Mouse (Mus musculus): ENCODE measurements around the gene Rgl1.

Rgl1 gene

DNA sequence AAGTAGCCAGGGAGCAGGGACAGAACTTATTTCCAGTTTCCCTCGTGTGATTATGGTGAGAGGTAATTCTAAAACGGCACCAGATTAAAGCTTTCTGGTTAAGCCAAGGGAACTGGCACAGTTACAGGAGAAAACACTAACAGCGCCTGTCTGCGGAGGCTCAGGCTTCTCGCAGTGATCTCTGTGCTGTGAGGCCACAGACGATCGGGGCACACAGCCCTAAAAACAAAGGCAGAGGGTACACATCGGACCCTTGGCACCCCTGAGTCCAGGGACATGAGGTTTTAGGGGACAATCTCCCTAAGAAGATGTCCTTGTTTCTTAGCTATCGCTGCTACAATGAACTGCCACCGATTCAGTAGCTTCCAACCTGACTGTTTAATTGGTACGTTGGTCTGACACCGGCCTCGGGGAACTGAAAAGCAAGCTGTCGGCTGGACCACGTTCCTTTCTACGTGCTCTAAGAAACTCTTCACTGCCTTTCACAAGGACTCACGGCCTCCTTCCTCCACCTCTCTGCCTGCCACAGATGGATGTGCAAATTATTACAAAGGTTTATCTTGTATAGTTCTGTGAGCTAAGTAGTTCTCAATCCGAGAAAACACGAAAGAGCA lies 187.9 kb downstream of the Rgl1 start:
- no peak for DNase-seq

DNA sequence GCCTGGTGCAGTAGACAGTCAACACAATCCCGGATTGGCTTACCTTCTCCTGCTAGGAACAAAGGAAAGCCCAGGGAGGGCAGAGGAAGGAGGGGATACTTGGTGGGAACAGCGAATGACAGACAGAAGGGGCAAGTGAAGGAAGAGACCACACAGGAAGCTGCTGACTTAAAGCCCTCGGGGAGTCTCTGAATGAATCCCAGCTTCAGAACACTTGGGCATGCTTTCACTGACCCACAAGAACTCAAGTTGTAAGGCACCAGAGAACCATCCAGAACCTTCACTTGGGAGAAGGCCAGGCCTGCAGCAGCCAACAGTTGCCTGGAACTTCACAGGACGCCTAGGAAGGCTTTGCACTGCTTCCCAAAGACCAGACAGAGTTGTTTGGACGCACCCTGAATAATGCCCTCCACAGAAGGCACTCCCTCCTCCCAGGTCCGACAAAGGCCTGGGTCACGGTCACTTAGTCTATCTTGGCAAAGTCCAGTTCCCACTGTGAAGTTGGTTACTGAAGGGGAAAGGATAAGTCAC lies 189.5 kb downstream of the Rgl1 start:
- no peak for DNase-seq

DNA sequence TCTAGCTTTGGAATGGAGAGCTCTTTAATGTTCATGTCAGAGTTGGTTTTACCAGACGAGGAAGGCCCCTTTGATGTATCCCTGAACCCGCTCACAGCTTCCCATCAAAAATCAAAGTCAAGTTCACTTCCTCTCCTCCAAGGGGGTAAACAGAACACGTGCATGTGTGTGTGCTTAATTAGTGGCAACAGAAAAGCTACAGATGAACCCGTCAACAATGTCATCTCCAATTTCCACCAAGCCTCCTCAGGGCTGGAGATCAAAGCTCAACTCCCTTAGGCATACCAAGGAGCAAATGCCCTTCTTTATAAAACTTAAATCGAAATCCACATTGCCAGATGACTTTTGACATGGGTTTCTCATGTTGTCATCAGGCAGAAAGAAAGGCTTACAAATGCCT lies 191.1 kb downstream of the Rgl1 start:
- no peak for DNase-seq

DNA sequence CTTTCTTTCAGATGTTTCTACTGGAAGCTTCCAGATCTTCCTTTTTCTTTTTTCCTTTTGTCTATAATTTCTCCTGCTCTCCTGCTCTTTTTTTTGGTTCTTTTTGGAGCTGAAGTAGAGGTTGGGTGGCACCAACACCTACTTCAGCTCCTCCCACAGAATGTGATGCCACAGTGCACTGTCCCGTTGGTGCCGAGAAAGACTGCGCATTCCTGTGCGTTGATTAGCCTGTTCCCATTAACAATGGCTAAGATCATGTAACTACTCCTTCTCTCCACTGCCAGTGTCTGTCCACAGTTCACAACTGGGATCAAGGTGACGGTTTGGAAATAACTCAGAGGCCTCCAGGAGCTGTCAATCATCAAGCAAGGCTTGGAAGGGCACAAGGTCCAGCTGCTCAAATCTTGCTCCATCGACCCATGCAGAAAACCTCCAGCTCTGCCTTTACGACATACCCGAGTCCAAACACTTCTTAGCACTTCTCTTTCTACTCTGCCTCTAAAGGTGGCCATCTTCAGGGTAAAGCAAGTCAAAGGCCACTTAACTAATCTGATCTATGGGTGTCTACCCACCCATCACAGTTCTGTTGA lies 192.6 kb downstream of the Rgl1 start:
- DNase-seq = no peak

DNA sequence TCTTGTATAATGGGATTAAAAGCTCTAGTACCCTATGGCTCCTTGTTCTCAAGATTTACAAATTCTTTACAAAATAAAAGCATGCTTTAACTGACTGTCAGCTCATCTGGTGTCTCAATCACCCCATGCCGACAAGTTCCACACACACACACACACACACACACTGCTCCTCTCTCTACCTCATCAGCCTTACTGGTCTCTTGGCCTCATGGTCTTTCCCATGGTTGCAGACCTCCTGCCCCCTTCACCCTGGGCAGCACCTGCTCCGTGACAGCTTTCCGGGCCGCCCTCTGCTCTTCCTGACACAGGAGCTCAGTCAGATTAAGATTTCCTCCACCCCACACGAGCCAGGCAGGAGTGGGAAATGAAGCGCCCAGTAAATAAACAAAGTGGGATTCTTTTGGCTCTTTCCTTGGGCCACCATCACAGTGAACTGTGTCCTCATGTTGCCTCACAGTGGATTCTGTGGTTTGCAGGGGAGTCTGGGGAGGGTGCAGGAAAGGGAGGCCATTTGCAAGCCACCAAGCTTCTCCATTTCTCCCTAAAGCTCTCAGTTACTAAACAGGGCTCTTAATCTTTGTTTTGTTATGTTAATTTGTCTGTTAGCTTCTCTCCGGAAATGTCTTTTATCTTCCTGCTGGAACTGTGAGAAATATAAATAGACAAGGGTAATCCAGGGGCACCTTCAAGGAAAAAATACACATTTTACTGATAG lies 193.2 kb downstream of the Rgl1 start:
- no peak for DNase-seq

DNA sequence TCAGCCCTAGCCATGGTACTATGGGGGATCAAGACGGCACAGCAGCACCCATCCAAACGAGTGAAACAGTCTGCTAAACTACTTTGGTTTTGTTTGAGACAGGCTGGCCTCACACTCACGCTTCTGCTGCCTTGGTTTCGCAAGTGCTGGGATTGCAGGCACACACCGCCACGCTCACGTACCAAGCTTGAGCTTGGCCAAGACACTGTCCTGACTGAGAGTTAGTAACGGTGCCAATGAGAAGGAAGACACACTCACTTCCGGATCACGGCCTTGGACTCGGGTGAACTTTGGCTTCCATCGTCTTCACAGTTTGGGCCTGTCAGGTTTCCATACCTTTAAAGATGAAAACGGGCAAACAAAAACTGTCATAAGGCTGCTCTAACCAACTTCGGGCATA lies 194.8 kb downstream of the Rgl1 start:
- no peak for DNase-seq

DNA sequence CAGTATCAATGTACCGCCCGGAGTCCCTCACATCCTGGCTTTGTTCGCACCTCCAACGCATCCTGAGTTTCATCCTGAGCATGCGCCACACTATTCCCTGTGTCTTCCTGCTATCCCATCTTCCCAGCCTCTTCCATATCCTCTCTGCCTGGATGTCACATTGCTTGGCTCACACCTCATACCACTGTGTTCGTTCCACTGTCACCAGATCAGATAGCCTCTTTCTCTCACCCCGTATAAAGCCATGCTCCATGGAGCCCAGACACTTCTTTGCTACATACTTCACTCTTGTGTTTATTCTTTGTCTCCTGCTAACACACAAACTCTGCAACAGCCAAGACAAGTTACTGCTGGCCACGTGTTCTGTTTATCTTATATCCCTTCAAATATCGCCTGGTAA lies 195.5 kb downstream of the Rgl1 start:
- DNase-seq = no peak

DNA sequence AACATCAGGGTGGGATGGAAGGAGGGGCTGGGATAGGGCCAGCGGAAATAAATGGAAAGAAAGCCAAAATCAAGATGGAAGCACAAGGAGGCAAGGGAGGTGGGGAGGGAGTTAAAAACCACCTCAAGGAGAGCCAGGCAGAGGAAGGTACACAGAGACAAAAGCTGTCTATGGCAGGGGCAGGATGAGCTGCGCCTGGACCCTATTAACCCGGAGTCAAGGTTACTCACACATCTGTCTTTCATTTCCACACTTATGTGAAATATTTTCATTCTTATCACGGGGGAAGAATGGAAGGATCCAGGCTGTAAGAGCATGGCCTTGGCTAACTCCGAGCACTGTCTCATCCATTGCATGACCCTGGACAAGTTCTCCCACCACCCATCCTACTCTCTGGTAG lies 202.9 kb downstream of the Rgl1 start:
- DNase-seq = no peak

DNA sequence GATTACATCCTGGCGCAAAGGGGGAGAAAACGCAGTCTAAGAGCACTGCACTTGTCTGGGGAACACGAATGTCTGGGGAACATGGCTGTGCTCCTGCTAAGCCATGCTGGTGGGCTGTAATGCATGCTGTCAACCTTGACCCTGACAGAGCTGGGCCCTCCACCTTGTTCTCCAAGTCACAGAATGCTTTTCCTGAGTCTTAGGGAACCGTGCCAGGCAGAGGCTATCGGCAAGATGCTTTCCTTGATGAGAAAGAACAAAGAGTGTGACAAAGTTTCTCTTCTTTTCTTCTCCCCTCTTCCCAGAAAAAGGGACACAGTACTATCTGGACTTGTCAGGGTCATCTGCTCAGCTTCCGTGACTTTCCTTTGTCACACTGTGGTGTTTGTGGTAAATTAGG lies 203.3 kb downstream of the Rgl1 start:
- no peak for DNase-seq

DNA sequence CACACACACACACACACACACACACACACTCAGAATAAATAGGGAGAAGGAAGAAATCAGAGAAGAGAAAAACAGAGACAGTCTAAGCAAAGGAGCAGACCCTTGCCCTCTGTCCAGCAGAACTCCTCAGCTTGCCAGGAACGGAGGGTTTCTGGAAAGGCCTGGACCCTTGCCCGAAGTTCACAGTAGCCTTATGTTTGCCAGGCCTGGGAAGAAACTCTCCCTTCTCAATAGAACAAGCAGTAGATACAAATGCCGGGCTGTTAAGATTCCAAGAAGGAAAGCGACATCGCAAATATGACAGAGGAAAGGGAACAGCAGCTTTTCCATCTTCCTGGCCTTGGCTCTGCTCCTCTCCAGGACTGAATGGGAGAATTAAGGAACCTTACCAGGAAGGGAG lies 205.7 kb downstream of the Rgl1 start:
- DNase-seq = peak; percentile 68

DNA sequence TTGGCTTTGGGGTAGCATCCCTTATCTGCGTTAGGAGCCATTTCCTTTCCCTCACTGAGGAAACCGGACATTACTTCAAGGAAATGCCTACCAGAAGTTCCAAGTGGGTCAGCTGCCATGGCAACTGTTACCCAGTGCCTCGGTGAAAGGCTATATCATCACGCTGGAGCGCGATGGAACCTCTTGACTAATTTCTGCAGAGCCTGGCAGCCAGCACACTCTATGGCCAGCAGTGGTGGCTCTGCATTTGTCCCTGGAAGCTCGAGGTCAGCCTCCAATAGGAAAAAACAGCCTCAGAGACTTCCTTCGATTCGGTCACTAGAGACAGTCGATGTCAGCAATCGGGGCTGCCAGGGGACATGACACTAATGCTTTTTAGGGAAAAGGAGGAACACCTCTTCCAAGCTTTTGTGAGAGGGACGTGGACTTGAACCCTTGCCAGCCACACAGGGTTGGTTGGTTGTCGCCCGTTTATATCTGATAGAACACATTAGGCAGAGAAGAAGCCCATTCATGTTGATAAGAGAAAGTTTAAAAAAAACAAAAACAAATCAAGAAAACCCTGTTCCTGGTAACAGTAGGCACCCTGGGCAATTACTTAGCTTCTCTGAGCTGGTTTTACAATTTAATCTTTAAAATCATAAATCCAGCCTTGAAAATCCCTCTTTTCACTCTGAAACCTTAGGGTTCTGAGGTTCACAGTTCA lies 209.4 kb downstream of the Rgl1 start:
- DNase-seq = no peak

DNA sequence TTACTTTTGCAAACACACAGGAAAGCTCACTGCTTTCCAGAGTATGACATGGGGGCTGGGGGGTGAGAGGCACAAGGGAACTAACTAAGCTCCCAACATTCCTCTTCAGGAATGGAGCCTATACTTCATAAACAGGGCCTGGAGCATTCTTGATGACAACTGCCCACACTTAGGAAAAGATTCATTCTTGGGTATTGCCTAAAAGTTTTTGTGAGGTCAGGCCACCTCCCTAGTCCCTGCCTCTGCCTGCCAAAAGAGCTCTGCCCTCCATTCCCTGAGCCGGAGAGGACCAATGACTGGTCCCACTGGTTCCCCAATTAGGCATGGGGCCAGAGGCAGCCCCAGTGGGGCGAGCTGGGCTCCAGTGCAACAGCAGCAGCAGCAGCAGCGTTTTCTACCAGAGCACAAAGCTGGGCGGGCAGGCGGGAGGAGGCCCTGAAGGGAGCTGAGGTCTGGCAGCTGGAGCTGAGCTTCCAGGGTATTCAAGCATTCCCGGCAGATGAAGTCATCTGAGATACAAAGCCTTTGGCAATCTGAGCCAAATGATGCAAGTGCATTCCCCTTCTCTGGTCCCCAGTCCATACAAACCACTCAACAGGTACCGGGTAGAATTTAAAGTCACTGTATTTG lies 210.1 kb downstream of the Rgl1 start:
- DNase-seq = peak; percentile 71

DNA sequence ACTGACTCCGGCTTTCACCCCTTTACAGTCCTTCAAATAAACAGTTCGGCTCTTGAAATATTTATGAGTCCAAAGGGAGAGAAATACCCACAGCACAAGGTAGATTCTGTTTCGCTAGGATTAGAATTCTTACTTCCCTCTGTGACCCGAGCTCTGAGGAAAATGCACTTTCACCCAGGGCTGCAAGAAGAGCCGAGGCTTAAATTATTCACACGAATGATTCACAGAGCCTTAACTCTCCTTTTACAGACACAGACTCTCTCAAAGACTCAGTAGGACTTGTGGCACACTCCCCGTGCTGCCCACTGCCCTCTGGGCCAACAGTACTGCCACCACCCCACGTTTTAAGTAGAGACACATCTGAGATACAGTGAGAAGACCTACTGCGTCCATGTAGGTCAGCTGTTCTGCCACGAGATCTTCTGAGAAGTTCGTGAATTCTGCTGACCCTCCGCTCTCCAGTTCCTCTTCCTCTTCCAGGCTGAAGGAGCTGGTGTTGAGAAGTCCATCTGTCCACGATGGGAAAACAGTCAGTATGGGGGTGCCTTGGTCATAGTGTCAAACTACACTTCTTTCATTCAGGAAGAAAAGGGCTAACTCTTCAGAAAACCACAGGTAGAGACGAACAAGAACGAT lies 212.1 kb downstream of the Rgl1 start:
- DNase-seq = peak; percentile 55

DNA sequence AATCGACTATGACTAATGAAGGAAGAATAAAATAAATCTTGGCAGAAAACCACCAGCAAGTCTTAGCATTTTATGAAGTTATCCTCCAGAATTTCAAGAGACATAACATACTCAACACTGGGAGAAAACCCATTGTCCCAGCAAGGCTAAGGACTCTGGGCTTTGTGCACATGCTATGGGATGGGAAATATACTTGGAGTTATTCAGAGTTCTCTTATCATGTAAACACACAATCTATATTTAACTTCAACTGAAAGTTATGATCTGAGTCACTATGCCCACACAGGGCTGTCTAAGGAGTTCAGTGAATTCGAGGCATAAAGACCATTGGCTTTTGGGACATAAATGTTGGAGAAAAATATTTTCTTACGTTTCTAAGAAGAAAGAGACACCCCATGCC lies 215.2 kb downstream of the Rgl1 start:
- DNase-seq = no peak

DNA sequence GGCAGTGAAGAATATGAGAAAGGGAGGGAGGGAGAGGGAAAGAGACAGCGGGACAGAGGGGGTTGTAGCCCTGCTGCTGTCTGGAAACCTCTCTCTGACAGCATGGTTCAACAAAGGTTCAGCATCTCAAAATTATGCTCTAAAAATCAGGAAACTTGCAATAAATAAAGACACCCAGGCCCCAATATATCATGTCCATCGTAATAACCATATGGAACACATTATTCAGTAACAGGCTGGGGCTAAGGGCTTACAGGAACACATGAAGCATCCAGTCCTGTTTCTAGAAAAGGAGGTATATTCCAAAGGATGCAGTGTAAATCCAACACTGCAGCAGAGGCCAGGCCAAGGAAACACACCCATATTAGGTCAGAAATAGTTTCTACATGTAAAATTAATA lies 215.6 kb downstream of the Rgl1 start:
- no peak for DNase-seq

DNA sequence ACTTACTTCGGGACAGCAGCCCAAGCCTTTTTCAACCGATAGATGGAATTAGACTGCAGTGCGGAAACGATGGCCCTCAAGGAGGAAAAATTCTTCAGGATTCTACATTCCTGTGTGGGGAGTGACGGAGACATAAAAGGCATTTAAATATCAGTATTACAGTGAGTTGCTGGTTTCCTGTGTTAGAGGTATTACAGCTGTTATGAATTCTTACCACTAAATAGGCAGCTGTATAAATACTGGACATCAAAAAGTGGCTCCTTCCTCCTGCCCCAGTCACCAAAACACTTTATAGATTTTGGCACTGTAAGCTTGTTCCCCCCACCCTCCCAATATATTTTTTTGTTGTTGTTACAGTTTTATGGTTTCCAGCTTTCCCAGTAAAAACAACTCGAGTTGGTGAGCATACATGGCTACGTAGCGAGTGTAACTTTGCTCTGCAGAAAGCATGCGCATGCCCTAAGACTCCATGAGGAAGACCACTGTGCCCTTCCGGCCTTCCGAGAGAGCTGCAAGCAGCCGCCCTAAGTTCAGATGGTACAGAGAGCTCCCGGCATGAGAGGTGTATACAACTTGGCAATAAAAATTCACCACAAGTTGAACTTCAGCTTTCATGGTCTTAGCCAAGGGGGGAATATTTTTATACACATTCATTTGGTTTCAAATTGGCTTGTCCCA lies 217.0 kb downstream of the Rgl1 start:
- DNase-seq = no peak

DNA sequence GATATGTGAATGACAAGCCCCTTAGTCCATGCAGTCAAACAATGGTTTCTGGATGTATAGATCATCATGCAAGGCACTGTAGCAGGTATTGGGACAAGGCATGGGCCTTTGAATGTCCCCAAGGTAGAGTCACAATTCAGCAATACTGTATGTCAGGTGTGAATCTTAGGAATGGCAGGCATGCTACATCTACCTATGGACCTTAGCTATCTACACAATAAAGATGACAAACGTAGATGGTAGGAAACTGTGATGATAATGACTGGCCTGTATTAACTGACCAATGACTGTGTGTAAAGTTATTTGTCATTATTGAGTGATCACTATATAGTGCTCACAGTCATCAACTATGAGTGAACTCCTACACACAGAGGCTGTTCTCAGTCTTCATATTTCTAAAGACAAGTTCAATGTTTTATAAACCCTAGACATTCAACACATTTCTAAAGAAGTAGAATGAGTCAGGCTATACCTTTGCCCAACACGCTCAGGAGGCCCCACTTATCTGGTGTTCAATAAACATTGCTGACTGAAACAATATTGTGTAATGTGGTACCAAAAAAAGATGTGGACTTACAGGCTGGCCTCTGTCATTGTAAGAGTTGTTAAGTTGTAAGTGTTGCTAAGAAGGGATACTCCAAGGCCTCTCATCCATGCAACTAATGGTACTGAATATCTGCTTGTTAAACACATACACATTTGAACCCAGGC lies 222.5 kb downstream of the Rgl1 start:
- no peak for DNase-seq

DNA sequence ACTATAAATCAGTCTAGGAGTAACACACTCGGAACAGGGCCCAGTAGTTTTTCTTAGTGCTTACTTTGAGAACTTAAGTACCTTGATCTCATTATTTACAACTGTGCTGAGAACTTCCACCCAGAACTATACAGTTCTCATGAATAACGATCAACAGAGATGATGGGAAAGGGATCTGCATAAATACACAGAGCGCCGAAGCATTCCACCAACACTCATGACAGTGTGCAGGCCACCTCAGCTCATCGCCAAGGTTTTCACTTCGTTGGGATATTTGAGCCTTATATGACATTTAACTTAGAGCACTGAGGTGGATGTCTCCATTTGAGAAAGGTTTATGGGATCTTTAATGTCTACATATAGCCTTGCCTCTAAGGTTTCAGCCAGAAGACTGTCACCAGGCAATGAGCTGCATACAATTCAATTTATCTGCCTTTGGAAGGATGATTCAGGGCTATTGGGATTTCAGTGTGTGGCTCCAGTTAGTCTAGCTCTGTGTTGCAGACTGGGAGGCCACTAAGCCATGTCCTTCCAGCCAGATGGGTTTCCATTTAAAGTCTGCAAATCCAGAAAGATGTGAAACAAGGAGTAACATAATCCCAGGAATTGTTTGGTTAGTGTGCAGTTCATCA lies 223.3 kb downstream of the Rgl1 start:
- no peak for DNase-seq

DNA sequence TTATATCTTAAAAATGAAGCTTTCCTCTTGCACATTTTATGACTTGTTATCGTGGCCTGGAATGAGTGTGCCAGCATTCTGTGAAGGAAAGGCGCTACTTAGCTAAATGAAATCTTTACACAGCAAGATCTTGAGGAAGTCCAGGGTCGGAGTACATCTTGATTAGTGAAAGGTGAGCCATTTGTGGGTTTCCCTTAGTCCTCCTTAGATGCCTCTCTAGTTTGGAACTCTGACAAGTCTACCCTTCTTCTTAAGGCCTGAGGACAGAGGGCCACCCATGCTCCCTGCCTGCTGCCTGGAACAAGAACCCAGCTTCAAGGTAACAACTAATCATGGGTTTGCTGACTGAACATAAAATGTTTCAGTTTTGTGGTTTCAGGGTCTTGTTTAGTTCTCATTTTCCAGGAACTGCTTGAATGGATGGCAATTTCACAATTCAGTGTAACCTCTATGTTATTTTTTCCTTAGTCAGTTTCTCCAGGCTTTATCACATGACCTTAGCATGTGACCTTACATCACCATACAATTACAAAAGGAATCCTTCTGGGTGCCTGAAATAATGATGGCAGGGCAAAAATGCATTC lies 225.8 kb downstream of the Rgl1 start:
- no peak for DNase-seq

DNA sequence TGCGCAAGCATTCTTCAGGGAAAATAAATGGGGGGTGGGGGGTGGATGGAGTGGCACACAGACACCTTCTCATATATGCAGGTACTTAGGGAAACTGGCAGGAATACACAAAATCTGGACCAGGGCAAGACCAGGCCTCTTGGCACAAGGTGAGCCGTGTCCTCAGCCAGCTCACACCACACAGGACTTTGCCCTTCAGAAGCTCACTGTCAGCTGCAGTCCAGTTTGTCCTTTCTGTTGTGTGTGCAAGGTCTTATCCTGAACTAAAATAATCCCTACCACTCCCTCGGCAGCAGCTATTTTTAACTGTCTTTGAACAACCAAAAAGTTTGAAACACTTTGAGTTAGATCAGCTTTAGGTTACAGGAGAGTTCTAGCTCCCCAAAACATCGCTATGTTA lies 227.3 kb downstream of the Rgl1 start:
- DNase-seq = no peak

DNA sequence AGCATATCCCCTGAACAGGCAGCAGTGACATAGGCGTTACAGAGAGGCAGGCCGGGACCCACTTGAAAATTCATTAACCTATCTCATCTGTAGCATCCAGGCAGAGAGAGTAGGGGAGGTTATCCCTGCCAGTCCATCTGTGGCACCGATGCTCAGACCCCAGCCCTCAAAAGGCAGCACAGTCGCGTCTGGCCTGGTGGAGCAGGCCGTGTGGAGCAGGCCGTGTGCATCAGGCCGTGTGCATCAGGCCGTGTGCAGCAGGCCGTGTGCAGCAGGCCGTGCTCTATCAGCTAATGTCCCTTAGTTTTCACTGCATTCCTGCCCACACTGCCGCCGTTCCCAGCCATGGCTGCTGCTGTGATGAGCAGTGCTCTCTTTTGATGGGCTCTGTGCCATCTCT lies 229.0 kb downstream of the Rgl1 start:
- no peak for DNase-seq
